Mouse (Mus musculus): ENCODE data around the gene Scube2. TPM values are rescaled to one million over a fixed set of nuclear protein-coding genes. Genes with fewer than 3 reads are reported as not detected.

Scube2 gene
- total and polyA plus RNA-seq, 2 experiments from 2014 or later, result 1.6 to 1.8 TPM

- Histone ChIP-seq H3K9me3 (ENCODE audit: low read length) (no peaks in the 10 kb centered on the region), H3K36me3 (ENCODE audit: insufficient read depth) (no peaks in the 10 kb centered on the region), H3K9ac (no peak overlapping the region), H3K27me3 (ENCODE audit: insufficient read depth, low read length) (peaks cover 16% of the 10 kb centered on the region; the same call in 1 of the 2 replicates), H3K4me3 (ENCODE audit: low read depth, low read length) (no peak overlapping the region), H3K4me1 (ENCODE audit: insufficient read depth) (no peaks in the 10 kb centered on the region), H3K4me2 (ENCODE audit: low read depth) (no peak overlapping the region), H3K27ac (ENCODE audit: low read depth, low read length) (no peak overlapping the region)
- WGBS, result 17% methylated on average over 7 of the region's 7 CpGs
- no peak for TF ChIP-seq CTCF (IDR thresholded peaks at IDR 0.05; ENCODE audit: low read depth)
- no peak for DNase-seq
- peak; percentile 12; the same call in 1 of the 2 replicates for ATAC-seq
Observed at GRCm38 (mm10) chr7:109783281-109783680, 82.2 kb downstream of the Scube2 start.

- ATAC-seq, result peak; percentile 88
- Histone ChIP-seq H3K9me3 (ENCODE audit: low read length) (no peaks in the 10 kb centered on the region), H3K4me2 (ENCODE audit: low read depth) (peak within 1 kb of the TSS; percentile 97), H3K4me3 (ENCODE audit: low read depth, low read length) (peak within 1 kb of the TSS; percentile 55), H3K27me3 (ENCODE audit: insufficient read depth, low read length) (peaks cover 16% of the 10 kb centered on the region; the same call in 1 of the 2 replicates), H3K9ac (peak within 1 kb of the TSS; percentile 66), H3K36me3 (ENCODE audit: insufficient read depth) (no peaks in the 10 kb centered on the region), H3K4me1 (ENCODE audit: insufficient read depth) (no peaks in the 10 kb centered on the region), H3K27ac (ENCODE audit: low read depth, low read length) (no peak within 1 kb of the TSS)
- TF ChIP-seq CTCF (IDR thresholded peaks at IDR 0.05; ENCODE audit: low read depth), result no peak
- DNase-seq, result peak; percentile 92
- WGBS, result 1% methylated on average over 51 of the region's 52 CpGs
Observed at GRCm38 (mm10) chr7:109781470-109782203, 83.8 kb downstream of the Scube2 start, which contains the start of gene Nrip3. Gene Nrip3 (minus strand): TSS chr7:109782025.

- H3K27me3 ChIP-seq (ENCODE audit: insufficient read depth, low read length), result peaks cover 16% of the 10 kb centered on the region; the same call in 1 of the 2 replicates
- ATAC-seq (peak; percentile 53), DNase-seq (no peak)
- H3K4me1 ChIP-seq (ENCODE audit: insufficient read depth), result no peaks in the 10 kb centered on the region
- H3K27ac ChIP-seq (ENCODE audit: low read depth, low read length), result no peak overlapping the region
- WGBS, result 2% methylated on average over 24 of the region's 24 CpGs
- H3K36me3 ChIP-seq (ENCODE audit: insufficient read depth), result no peaks in the 10 kb centered on the region
- peak overlapping the region; percentile 66 for H3K9ac ChIP-seq
- H3K4me3 ChIP-seq (ENCODE audit: low read depth, low read length), result peak overlapping the region; percentile 55
- TF ChIP-seq CTCF (IDR thresholded peaks at IDR 0.05; ENCODE audit: low read depth), result no peak
- peak overlapping the region; percentile 97 for H3K4me2 ChIP-seq (ENCODE audit: low read depth)
- H3K9me3 ChIP-seq (ENCODE audit: low read length), result no peaks in the 10 kb centered on the region
Observed at GRCm38 (mm10) chr7:109781087-109781469, 84.4 kb downstream of the Scube2 start.

GRCm38 (mm10) chr7:109772251-109772650, 93.2 kb downstream of the Scube2 start:
- Histone ChIP-seq H3K4me2 (ENCODE audit: low read depth) (no peak overlapping the region), H3K36me3 (ENCODE audit: insufficient read depth) (no peaks in the 10 kb centered on the region), H3K9ac (no peak overlapping the region), H3K27ac (ENCODE audit: low read depth, low read length) (no peak overlapping the region), H3K27me3 (ENCODE audit: insufficient read depth, low read length) (no peaks in the 10 kb centered on the region), H3K4me3 (ENCODE audit: low read depth, low read length) (no peak overlapping the region), H3K4me1 (ENCODE audit: insufficient read depth) (no peaks in the 10 kb centered on the region), H3K9me3 (ENCODE audit: low read length) (no peaks in the 10 kb centered on the region)
- TF ChIP-seq CTCF (IDR thresholded peaks at IDR 0.05; ENCODE audit: low read depth), result no peak
- ATAC-seq (no peak), DNase-seq (no peak)

- ATAC-seq, result no peak
- no peak for TF ChIP-seq CTCF (IDR thresholded peaks at IDR 0.05; ENCODE audit: low read depth)
- Histone ChIP-seq H3K4me2 (ENCODE audit: low read depth) (no peak overlapping the region), H3K27me3 (ENCODE audit: insufficient read depth, low read length) (no peaks in the 10 kb centered on the region), H3K27ac (ENCODE audit: low read depth, low read length) (no peak overlapping the region), H3K4me3 (ENCODE audit: low read depth, low read length) (no peak overlapping the region), H3K9me3 (ENCODE audit: low read length) (no peaks in the 10 kb centered on the region), H3K36me3 (ENCODE audit: insufficient read depth) (no peaks in the 10 kb centered on the region), H3K9ac (no peak overlapping the region), H3K4me1 (ENCODE audit: insufficient read depth) (no peaks in the 10 kb centered on the region)
- DNase-seq, result no peak
- WGBS, result 66% methylated on average over 2 of the region's 2 CpGs
Observed at GRCm38 (mm10) chr7:109768699-109769383, 96.6 kb downstream of the Scube2 start.

- 86% methylated on average over 7 of the region's 7 CpGs for WGBS
Observed at GRCm38 (mm10) chr7:109767575-109768350, 97.7 kb downstream of the Scube2 start.

More at GRCm38 (mm10) chr7:109767575-109768350, 97.7 kb downstream of the Scube2 start:
- Histone ChIP-seq H3K4me1 (ENCODE audit: insufficient read depth) (no peaks in the 10 kb centered on the region), H3K9ac (no peak overlapping the region), H3K27me3 (ENCODE audit: insufficient read depth, low read length) (no peaks in the 10 kb centered on the region), H3K4me2 (ENCODE audit: low read depth) (no peak overlapping the region), H3K9me3 (ENCODE audit: low read length) (no peaks in the 10 kb centered on the region), H3K27ac (ENCODE audit: low read depth, low read length) (no peak overlapping the region), H3K4me3 (ENCODE audit: low read depth, low read length) (no peak overlapping the region), H3K36me3 (ENCODE audit: insufficient read depth) (no peaks in the 10 kb centered on the region)
- no peak for TF ChIP-seq CTCF (IDR thresholded peaks at IDR 0.05; ENCODE audit: low read depth)
- ATAC-seq, result no peak
- no peak for DNase-seq
